Mouse (Mus musculus): ENCODE measurements around the gene Gm29427. TPM values are rescaled to one million over a fixed set of nuclear protein-coding genes. Genes with fewer than 3 reads are reported as not detected.

Gm29427 gene
- polyA plus RNA-seq, 1 experiment from 2014 or later: not detected

Other genes with a start within 250 kb of the Gm29427 start
- gene Zp3r, start 86.2 kb downstream of the Gm29427 start, polyA plus RNA-seq (2016; fragmentation: Nextera tagmentation; extraction: Ambion mirVana): not detected in 2 replicates
- gene C4bp, start 54.2 kb downstream of the Gm29427 start, polyA plus RNA-seq (2016; fragmentation: Nextera tagmentation; extraction: Ambion mirVana): not detected in 2 replicates
- 6.0 and 8.2 TPM in 2 replicates for gene Yod1, start 1.5 kb upstream of the Gm29427 start, polyA plus RNA-seq (2016; fragmentation: Nextera tagmentation; extraction: Ambion mirVana)
- 3.4 and 5.1 TPM in 2 replicates for gene Pfkfb2, start 13.5 kb upstream of the Gm29427 start, polyA plus RNA-seq (2016; fragmentation: Nextera tagmentation; extraction: Ambion mirVana)
- 0.23 and 0.38 TPM in 2 replicates for gene AA986860, start 16.2 kb upstream of the Gm29427 start, polyA plus RNA-seq (2016; fragmentation: Nextera tagmentation; extraction: Ambion mirVana)
- gene Fcamr, start 85.1 kb upstream of the Gm29427 start, polyA plus RNA-seq (2016; fragmentation: Nextera tagmentation; extraction: Ambion mirVana): not detected in 2 replicates
- gene Pigr, start 110.9 kb upstream of the Gm29427 start, polyA plus RNA-seq (2016; fragmentation: Nextera tagmentation; extraction: Ambion mirVana): not detected in 2 replicates
- 0.33 and 0.69 TPM in 2 replicates for gene Fcmr, start 149.9 kb upstream of the Gm29427 start, polyA plus RNA-seq (2016; fragmentation: Nextera tagmentation; extraction: Ambion mirVana)
- gene Il24, start 171.7 kb upstream of the Gm29427 start, polyA plus RNA-seq (2016; fragmentation: Nextera tagmentation; extraction: Ambion mirVana): not detected in 2 replicates
- not detected in 2 replicates for gene Il20, start 195.7 kb upstream of the Gm29427 start, polyA plus RNA-seq (2016; fragmentation: Nextera tagmentation; extraction: Ambion mirVana)
- gene Il19, start 224.3 kb upstream of the Gm29427 start, polyA plus RNA-seq (2016; fragmentation: Nextera tagmentation; extraction: Ambion mirVana): 0.20 TPM in 1 of 2 replicates, not detected in the other

All from limb, embryonic 10.5 days (tissue).